Mouse (Mus musculus): ENCODE measurements around the gene Cbx8.

- TF ChIP-seq GATA1 (IDR thresholded peaks at IDR 0.05; ENCODE audit: low read length) (no peak), TAL1 (IDR thresholded peaks at IDR 0.05; ENCODE audit: low read length) (no peak)
Measured at GRCm38 (mm10) chr11:119005547-119006275, 35.1 kb downstream of the Cbx8 start.
